8 mouse cellular contexts compared by ENCODE assay signal in the genomic region with DNA sequence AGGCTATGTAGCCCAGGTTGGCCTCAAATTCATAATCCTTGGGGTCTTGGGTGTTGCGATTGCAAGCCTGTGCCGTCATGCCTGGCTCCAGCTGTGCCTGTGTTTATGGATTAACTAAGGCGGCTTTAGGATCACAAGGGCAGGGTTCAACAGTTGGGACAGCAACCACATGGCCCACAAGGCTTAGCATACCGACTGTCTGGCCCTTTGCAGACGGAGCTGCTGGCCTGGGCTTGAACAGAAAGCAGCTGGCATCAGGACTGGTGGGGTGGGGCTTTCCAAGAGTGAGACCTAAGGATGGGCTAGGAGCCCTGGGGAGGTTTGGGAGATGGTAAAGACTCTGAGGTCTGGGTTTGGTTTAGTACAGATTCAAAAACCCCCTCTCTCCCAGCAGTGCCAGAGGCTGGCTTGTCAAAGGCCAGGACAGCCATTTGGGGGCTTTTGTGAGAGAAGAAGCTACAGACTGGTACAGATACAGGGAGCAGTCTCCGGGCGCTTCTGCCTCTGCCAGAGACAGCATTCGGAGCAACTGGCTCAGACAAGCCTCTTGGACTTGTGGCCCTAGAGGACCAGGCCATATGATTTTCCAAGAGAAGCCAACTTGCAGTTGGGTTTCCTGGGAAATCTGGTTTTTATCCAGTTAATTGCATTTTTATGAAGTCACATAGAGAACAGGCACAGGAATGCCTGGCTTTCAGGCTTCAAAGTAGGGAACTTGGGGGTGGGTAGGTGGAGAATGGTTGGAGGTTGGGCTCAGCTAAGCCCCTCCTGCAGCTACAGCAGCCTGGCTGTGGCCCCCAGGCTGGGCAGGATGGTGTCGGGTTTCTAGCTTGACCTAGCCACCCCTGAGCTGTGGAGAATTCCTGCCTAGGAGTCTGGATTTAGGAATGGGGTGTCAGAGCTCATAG. TPM values are rescaled to one million over a fixed set of nuclear protein-coding genes. Genes with fewer than 3 reads are reported as not detected.
A peak's percentile ranks its signal among the peaks of the same experiment; 100 is the strongest.
DNase-seq lines count a peak whose midpoint lies in the region; ATAC-seq and TF ChIP-seq lines count a peak whose summit lies in the region.

No protein-coding gene starts in this region.

- H3K27ac ChIP-seq in lung, embryonic 15.5 days = peak overlapping the region; percentile 76
- 0 out of 2 replicates have a peak overlapping the region, but pooled peaks have one; percentile 11 for H3K27ac ChIP-seq in forebrain, embryonic 13.5 days
- H3K27ac ChIP-seq in limb, embryonic 13.5 days = peak overlapping the region; percentile 96
- no peak overlapping the region for H3K27ac ChIP-seq in cerebellum, adult 2 months (ENCODE audit: insufficient read depth, low read length)

- peak overlapping the region; percentile 43; the same call in 1 of the 2 replicates for H3K4me2 ChIP-seq in lung, embryonic 15.5 days
- H3K4me2 ChIP-seq in forebrain, embryonic 13.5 days = no peak overlapping the region
- H3K4me2 ChIP-seq in limb, embryonic 13.5 days (replicated peaks) = peak overlapping the region; percentile 55

- no peaks in the 10 kb centered on the region for H3K36me3 ChIP-seq in lung, embryonic 15.5 days
- peaks cover 6% of the 10 kb centered on the region; the same call in 1 of the 2 replicates for H3K36me3 ChIP-seq in forebrain, embryonic 13.5 days (ENCODE audit: poor library complexity, severe bottlenecking)
- H3K36me3 ChIP-seq in limb, embryonic 13.5 days = peaks cover 8% of the 10 kb centered on the region; the same call in 1 of the 2 replicates

- H3K4me3 ChIP-seq in lung, embryonic 15.5 days = no peak overlapping the region
- H3K4me3 ChIP-seq in forebrain, embryonic 13.5 days = no peak overlapping the region
- 0 out of 2 replicates have a peak overlapping the region, but pooled peaks have one; percentile 8 for H3K4me3 ChIP-seq in limb, embryonic 13.5 days
- H3K4me3 ChIP-seq in cerebellum, adult 2 months (replicated peaks; ENCODE audit: insufficient read depth, low read depth, low read length) = no peak overlapping the region

- no peak for DNase-seq in lung, postnatal 25 days (ENCODE audit: low spot score)
- DNase-seq in retina, postnatal 1 day = peak; percentile 82
- no peak for DNase-seq in cerebellum, adult 2 months
- no peak for DNase-seq in layer of hippocampus, adult 18-20 months (ENCODE audit: low spot score in 2 of 2)
- no peak for DNase-seq in gastrocnemius, adult 18-20 months (ENCODE audit: low spot score)

- no peak for TF ChIP-seq CTCF in cerebellum, adult 2 months (IDR thresholded peaks at IDR 0.05; ENCODE audit: borderline replicate concordance, insufficient read depth, low read depth, low read length)

- WGBS in lung, embryonic 15.5 days = 30% methylated on average over 9 of the region's 9 CpGs
- 37% methylated on average over 9 of the region's 9 CpGs for WGBS in forebrain, embryonic 13.5 days
- WGBS in limb, embryonic 13.5 days = 16% methylated on average over 9 of the region's 9 CpGs
- 44% methylated on average over 9 of the region's 9 CpGs for WGBS in cerebellum, adult 2 months

- H3K27me3 ChIP-seq in lung, embryonic 15.5 days = no peaks in the 10 kb centered on the region
- no peaks in the 10 kb centered on the region for H3K27me3 ChIP-seq in forebrain, embryonic 13.5 days
- no peaks in the 10 kb centered on the region for H3K27me3 ChIP-seq in limb, embryonic 13.5 days
- no peaks in the 10 kb centered on the region for H3K27me3 ChIP-seq in cerebellum, adult 2 months (ENCODE audit: control insufficient read depth, insufficient read depth, low read length)

- no peak for TF ChIP-seq POLR2A in cerebellum, adult 2 months (IDR thresholded peaks at IDR 0.05; ENCODE audit: borderline replicate concordance, insufficient read depth, low read length)

- H3K9ac ChIP-seq in lung, embryonic 15.5 days = no peak overlapping the region
- H3K9ac ChIP-seq in forebrain, embryonic 13.5 days = no peak overlapping the region
- H3K9ac ChIP-seq in limb, embryonic 13.5 days = peak overlapping the region; percentile 43; the same call in 1 of the 2 replicates

- peak; percentile 50 for ATAC-seq in lung, embryonic 15.5 days (ENCODE audit: borderline replicate concordance, extremely low read depth, low FRiP score, low TSS enrichment)
- no peak for ATAC-seq in forebrain, embryonic 13.5 days
- peak; percentile 85 for ATAC-seq in limb, embryonic 13.5 days (ENCODE audit: low FRiP score, low read depth)

- H3K9me3 ChIP-seq in lung, embryonic 15.5 days = no peaks in the 10 kb centered on the region
- H3K9me3 ChIP-seq in forebrain, embryonic 13.5 days (replicated peaks) = no peaks in the 10 kb centered on the region
- H3K9me3 ChIP-seq in limb, embryonic 13.5 days = no peaks in the 10 kb centered on the region

- peaks cover 40% of the 10 kb centered on the region for H3K4me1 ChIP-seq in lung, embryonic 15.5 days
- H3K4me1 ChIP-seq in forebrain, embryonic 13.5 days = peaks cover 23% of the 10 kb centered on the region
- H3K4me1 ChIP-seq in limb, embryonic 13.5 days = peaks cover 41% of the 10 kb centered on the region
- peaks cover 4% of the 10 kb centered on the region; the same call in 1 of the 2 replicates for H3K4me1 ChIP-seq in cerebellum, adult 2 months (ENCODE audit: control insufficient read depth, insufficient read depth, low read length)

RNA-seq across cellular contexts. Expression of gene Adnp, which starts 37.8 kb away (rescaled TPM):
- 9.3 and 10.0 TPM in 2 replicates for polyA plus RNA-seq in lung, embryonic 15.5 days (2015; fragmentation: Nextera tagmentation; extraction: Ambion mirVana)
- 2.5 and 4.0 TPM in 2 replicates for polyA plus RNA-seq in forebrain, embryonic 13.5 days (2015; fragmentation: Nextera tagmentation; extraction: Ambion mirVana)
- 3.1 and 4.1 TPM in 2 replicates for polyA plus RNA-seq in limb, embryonic 13.5 days (2015; fragmentation: Nextera tagmentation; extraction: Ambion mirVana)
- polyA plus RNA-seq in cerebellum, adult 2 months (2012; rRNA removed) = 25.9 and 33.0 TPM in 2 replicates
- 10 to 100 TPM; 82.7 to 90.3 TPM for total RNA-seq in layer of hippocampus, adult 18-20 months (2021)
- total RNA-seq in gastrocnemius, adult 18-20 months (2021) = 10 to 100 TPM; 14.4 to 15.6 TPM
